Mouse (Mus musculus) erythroblast, embryonic 14.5 days (primary cell): ENCODE results near the gene Ano6. TPM values are rescaled to one million over a fixed set of nuclear protein-coding genes. Genes with fewer than 3 reads are reported as not detected.

Source experiments
- H3K27me3 ChIP-seq: 2 replicates; pipeline ENCODE4 v1.6.1; 2012; ENCODE audit warnings: inconsistent platforms; ENCODE audit not compliant: control insufficient read depth
- H3K36me3 ChIP-seq: 2 replicates; pipeline ENCODE4 v1.6.1; 2012; ENCODE audit warnings: mild to moderate bottlenecking, inconsistent platforms; ENCODE audit not compliant: control insufficient read depth
- H3K4me1 ChIP-seq: 2 replicates; pipeline ENCODE4 v1.6.1; 2012; ENCODE audit warnings: inconsistent platforms; ENCODE audit not compliant: control insufficient read depth
- H3K4me3 ChIP-seq: replicated peaks from 2 replicates; pipeline ENCODE3; 2012; ENCODE audit warnings: moderate library complexity, mild to moderate bottlenecking, inconsistent platforms
- H3K9me3 ChIP-seq: 2 replicates; pipeline ENCODE4 v1.6.1; 2012; ENCODE audit warnings: low read length, inconsistent platforms, mixed read lengths; ENCODE audit not compliant: control insufficient read depth
- GATA1 ChIP-seq: IDR thresholded peaks from 2 replicates; pipeline ENCODE4 v1.6.1; 2012; ENCODE audit warnings: low read length, inconsistent platforms, mixed read lengths
- TAL1 ChIP-seq: IDR thresholded peaks from 3 replicates; pipeline ENCODE4 v1.6.1; 2012; ENCODE audit warnings: low read length, inconsistent platforms, mixed read lengths
- polyA plus RNA-seq: library from polyadenylated mRNA; stranded (reverse); fragments of >175 nt; gene quantifications from 2 replicates; pipeline ENCODE4 v1.2.3, GENCODE M21; 2012

Ano6 gene
- polyA plus RNA-seq, 1 experiment, result 0.32 TPM

DNA sequence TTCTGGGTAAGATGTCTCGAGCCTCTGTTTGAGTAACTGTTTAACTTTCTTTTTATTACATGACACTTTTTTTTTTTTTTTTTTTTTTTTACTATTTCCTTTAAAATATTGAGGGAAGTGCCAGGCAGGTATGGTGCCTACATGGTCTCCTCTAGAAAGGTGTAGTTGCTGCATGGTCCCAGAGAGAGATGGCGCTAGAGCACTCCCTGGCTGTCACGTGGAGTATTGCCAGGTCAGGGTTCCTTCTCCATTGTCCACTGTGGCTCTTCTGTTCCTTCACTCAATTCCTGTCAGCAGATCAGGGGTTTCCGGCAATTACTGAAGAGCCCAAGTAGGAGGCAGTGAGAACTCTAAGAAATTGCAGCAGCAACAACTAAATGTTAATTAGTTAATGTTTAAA lies 152.8 kb downstream of the Ano6 start:
- peaks cover 11% of the 10 kb centered on the region; the same call in 1 of the 2 replicates for H3K36me3 ChIP-seq
- H3K4me3 ChIP-seq, result no peak overlapping the region
- H3K9me3 ChIP-seq, result peaks cover 12% of the 10 kb centered on the region
- TF ChIP-seq TAL1 (no peak), GATA1 (no peak)
- H3K4me1 ChIP-seq, result no peaks in the 10 kb centered on the region; the same call in 1 of the 2 replicates
- no peaks in the 10 kb centered on the region for H3K27me3 ChIP-seq

GRCm38 (mm10) chr15:95944299-95944698 lies 153.7 kb downstream of the Ano6 start:
- H3K4me3 ChIP-seq, result no peak overlapping the region
- H3K36me3 ChIP-seq, result peaks cover 8% of the 10 kb centered on the region; the same call in 1 of the 2 replicates
- H3K4me1 ChIP-seq, result no peaks in the 10 kb centered on the region; the same call in 1 of the 2 replicates
- TF ChIP-seq GATA1 (no peak), TAL1 (no peak)
- peaks cover 7% of the 10 kb centered on the region for H3K9me3 ChIP-seq
- no peaks in the 10 kb centered on the region for H3K27me3 ChIP-seq

GRCm38 (mm10) chr15:95945951-95946708 lies 155.5 kb downstream of the Ano6 start:
- Histone ChIP-seq H3K4me1 (no peaks in the 10 kb centered on the region; the same call in 1 of the 2 replicates), H3K4me3 (no peak overlapping the region), H3K27me3 (no peaks in the 10 kb centered on the region), H3K36me3 (peaks cover 5% of the 10 kb centered on the region; the same call in 1 of the 2 replicates), H3K9me3 (no peaks in the 10 kb centered on the region)
- no peak for TF ChIP-seq GATA1
- TF ChIP-seq TAL1, result no peak

DNA sequence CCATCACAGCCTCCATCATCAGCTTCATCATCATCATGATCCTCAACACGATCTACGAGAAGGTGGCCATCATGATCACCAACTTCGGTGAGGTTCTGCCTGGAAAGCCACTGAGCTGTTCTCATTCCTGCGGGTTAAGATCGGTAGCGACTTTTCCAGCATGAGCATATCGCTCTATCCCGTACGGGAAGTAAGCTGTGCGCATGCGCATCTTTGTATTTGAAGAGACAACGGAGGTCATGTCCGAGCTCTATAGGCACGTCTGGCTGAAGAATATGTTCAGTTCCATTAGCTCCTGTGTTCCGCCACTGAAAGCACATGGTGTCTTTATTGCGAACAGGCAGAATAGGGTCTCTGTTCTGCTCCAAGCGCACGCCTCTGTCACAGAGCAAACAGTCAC lies 157.8 kb downstream of the Ano6 start:
- H3K36me3 ChIP-seq, result peaks cover 5% of the 10 kb centered on the region; the same call in 1 of the 2 replicates

GRCm38 (mm10) chr15:95949336-95949735 lies 158.7 kb downstream of the Ano6 start:
- no peaks in the 10 kb centered on the region for H3K27me3 ChIP-seq
- no peak overlapping the region for H3K4me3 ChIP-seq
- peaks cover 5% of the 10 kb centered on the region; the same call in 1 of the 2 replicates for H3K36me3 ChIP-seq
- no peaks in the 10 kb centered on the region for H3K4me1 ChIP-seq
- H3K9me3 ChIP-seq, result no peaks in the 10 kb centered on the region
- TF ChIP-seq GATA1 (no peak), TAL1 (no peak)

More for the DNA sequence above, 157.8 kb downstream of the Ano6 start:
- TF ChIP-seq TAL1 (no peak), GATA1 (no peak)
- H3K4me3 ChIP-seq, result no peak overlapping the region
- no peaks in the 10 kb centered on the region for H3K9me3 ChIP-seq
- H3K27me3 ChIP-seq, result no peaks in the 10 kb centered on the region
- H3K4me1 ChIP-seq, result no peaks in the 10 kb centered on the region

GRCm38 (mm10) chr15:95951497-95951896 lies 160.9 kb downstream of the Ano6 start:
- TF ChIP-seq TAL1 (no peak), GATA1 (no peak)
- Histone ChIP-seq H3K27me3 (no peaks in the 10 kb centered on the region), H3K4me1 (no peaks in the 10 kb centered on the region), H3K36me3 (peaks cover 5% of the 10 kb centered on the region; the same call in 1 of the 2 replicates), H3K4me3 (no peak overlapping the region), H3K9me3 (no peaks in the 10 kb centered on the region)

- Histone ChIP-seq H3K9me3 (no peaks in the 10 kb centered on the region), H3K4me1 (no peaks in the 10 kb centered on the region), H3K27me3 (no peaks in the 10 kb centered on the region), H3K36me3 (no peaks in the 10 kb centered on the region; the same call in 1 of the 2 replicates), H3K4me3 (no peak overlapping the region)
- TF ChIP-seq TAL1 (no peak), GATA1 (no peak)
Observed at GRCm38 (mm10) chr15:95956692-95957091, 166.0 kb downstream of the Ano6 start.

GRCm38 (mm10) chr15:95962411-95963123 lies 171.9 kb downstream of the Ano6 start:
- Histone ChIP-seq H3K36me3 (peaks cover 1% of the 10 kb centered on the region; the same call in 1 of the 2 replicates), H3K4me3 (no peak overlapping the region), H3K9me3 (no peaks in the 10 kb centered on the region), H3K4me1 (no peaks in the 10 kb centered on the region), H3K27me3 (no peaks in the 10 kb centered on the region)
- no peak for TF ChIP-seq TAL1
- no peak for TF ChIP-seq GATA1

DNA sequence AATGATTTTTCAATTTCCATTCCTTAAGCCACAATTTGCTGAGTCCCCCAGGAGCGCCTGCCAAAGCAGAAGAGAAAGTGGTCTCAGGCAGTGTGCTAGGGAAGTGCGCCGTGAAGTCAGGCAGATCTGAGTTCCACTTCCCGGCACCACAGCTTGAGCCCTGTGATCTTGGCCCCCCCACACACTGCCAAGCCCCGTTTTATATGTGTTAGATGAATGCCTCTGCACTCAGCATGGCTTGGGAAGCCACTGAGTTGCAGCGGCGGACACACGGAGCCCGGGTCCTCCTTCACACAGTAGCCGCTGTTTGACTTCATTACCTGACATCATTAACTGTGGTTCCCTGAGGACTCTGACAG lies 172.5 kb downstream of the Ano6 start:
- Histone ChIP-seq H3K4me3 (no peak overlapping the region), H3K9me3 (no peaks in the 10 kb centered on the region), H3K36me3 (peaks cover 4% of the 10 kb centered on the region; the same call in 1 of the 2 replicates), H3K27me3 (no peaks in the 10 kb centered on the region), H3K4me1 (no peaks in the 10 kb centered on the region)
- no peak for TF ChIP-seq TAL1
- TF ChIP-seq GATA1, result no peak
